Mouse (Mus musculus) thymus, adult 18-20 months (tissue): Measurements from ENCODE around the gene Fam78a.
"Not testable (repeated sequence)": the region's sequence is repeated elsewhere in the genome, so short reads cannot be mapped to it uniquely, and the experiment has no call there.

Experiments
- DNase-seq, 2 experiments: peaks; one replicate each; pipeline ENCODE4 v3.0.0; 2022; ENCODE audit warnings: mixed read lengths in 2 of 2

Fam78a gene

DNA sequence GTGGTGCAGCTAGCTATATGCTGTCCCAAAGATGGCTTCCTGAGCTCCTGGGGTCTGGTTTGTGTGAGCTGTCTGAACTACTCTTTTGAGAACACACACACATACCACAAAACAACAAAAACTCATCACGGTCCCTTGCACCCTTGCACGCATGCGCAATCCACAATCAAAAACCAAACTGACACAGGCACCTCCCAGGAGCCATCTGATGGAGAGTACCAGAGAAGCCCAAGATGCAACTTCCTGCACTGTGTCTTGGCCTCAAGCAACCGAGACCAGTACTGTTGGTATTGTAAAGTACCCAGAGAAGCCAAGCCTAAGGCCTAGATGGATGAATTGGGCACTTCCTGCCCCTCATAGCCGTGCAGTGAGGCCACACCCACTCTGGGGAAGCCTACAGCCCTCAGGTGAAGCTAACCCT, 19.3 kb downstream of the Fam78a start:
- peak; percentile 60 to 80 for DNase-seq

DNA sequence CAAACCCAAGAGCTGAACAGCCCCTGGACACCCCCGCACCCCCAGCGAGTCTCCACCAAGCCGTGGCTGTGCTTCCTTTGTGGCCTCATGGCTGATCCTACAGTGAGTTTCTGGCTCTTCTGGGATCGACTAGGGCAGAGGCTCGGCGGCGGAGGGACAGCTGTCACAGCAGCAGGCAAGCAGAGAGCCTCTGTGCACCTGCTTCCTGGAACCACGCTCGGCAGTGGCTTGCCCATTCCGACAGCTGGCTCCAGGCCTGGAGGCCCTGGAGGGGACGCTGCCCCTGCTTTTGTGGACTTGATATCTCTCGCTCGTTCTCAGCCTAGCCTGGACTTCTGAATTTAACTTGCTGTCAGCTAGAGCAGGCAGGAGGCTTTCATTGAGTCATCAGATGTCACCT, 19.7 kb downstream of the Fam78a start:
- peak; percentile 72 to 78 for DNase-seq

DNA sequence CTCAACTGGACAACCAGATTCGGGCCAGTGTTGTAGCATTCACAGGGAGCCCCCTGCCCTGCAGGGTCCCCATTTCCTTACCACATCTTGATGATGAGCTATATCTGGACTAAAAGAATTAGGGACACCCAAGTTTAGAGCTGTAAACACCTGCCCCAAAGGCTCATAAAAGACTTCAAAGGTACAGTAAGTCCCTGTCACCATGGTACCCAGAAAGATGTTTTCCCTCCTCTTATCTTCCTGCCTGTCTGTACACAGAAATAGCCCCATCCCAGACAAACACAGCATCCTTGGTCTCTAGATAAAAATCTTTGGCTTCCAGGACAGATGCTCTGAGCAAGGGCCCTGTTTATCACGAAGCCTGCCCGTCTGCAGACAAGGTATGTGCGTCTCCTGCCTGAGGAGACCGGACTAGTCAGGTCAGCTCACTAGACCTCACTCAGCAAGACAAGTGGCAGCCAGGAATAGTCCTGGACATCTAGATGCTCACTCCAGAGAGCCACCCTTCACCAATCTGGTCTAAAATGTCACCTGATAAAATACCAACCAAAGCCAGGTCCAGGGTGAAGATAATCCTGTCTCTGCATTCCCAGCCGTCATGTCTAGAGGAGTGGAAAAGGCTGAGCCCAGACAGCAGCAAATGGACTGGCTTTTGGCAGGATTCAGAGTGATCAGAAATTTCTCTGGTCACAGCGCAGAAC, 21.1 kb downstream of the Fam78a start:
- DNase-seq: no peak

DNA sequence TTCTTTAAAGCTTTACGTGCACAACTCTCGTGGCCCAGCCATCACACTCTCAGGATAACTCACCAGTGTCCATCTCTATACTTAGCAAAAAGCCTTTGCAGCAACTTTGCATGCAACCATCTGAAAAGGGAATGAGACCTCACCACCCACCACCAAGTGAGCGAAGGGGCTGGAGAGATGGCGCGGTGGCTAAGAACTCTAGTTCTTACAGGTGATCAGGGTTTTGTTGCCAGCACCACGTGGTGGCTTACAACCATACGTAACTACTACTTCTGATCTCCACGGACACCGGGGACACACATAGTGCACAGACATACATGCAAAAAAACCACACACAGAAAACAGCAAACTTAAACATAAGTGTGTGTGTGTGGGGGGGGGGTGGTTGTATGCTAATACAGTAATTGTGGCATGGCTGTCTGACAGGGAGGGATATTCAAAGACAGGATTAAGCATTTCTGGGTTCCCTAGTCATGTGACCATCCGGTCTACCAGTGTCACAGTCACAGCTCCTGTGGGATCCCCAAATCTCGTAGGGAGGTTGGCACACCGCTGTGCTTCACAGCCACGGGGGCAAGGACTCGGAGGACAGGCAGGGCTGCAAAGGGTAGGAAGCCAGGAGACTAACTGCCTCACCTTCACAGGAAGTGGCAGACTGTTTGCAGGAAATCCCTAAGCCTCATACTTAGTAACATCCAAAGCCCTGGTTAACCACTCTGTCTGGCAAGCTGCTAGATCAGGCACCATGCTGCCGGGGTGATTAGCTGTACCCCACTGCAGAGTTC, 21.8 kb downstream of the Fam78a start:
- DNase-seq: peak; percentile 63 to 86

DNA sequence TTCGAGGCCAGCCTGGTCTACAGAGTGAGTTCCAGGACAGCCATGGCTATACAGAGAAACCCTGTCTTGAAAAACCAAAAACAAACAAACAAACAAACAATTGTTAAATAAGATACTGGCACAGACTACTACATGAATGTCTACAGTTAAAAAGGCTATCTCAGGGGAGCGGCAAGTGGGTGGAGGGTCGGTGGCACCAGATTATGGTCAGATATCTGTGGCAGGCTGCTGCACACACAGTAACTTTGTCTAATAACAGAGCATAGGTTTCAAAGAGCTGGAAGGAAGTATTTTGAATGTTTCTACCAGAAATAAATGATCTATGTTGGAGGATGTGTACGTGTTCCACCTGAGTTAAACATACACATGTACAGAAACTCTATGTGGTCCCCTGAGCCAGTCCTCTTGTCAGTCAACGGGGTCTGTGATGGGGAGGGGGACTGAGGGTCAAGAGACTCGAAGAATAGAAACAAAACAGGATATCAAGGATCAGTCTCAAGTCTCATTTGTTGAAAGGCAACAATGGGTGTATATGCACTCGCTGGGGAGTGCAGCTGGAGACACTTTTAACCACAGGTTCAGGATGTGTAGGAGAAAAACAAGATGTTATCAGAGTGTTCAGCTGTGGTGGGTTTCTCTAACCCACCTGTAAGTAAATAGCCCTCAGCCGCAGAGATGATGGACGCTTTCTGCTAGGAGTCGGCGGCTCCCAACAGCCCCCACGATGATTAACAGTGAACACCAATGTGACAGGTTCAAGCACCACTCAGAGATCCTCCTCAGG, 22.7 kb downstream of the Fam78a start:
- DNase-seq: peak in 1 of 2 experiments; percentile 78

DNA sequence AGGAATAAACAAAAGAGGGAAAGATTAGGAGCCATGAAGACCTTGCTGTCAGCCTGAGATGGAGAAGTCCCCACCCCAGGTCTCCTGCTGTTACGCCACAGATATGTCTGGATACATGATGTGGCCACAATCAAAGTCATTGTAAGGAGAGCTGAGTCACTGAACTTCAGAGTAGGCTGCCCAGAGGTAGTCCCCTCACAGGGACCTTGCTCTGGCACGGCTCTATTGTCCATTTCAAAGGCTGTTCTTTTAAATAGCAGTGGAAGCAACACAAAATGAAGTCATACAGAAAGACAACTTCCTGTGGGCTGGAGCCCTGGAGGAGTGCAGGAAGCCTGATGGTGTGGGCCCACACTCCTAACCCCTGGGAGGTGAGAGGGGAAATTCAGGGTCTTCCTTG, 23.5 kb downstream of the Fam78a start:
- no peak for DNase-seq

DNA sequence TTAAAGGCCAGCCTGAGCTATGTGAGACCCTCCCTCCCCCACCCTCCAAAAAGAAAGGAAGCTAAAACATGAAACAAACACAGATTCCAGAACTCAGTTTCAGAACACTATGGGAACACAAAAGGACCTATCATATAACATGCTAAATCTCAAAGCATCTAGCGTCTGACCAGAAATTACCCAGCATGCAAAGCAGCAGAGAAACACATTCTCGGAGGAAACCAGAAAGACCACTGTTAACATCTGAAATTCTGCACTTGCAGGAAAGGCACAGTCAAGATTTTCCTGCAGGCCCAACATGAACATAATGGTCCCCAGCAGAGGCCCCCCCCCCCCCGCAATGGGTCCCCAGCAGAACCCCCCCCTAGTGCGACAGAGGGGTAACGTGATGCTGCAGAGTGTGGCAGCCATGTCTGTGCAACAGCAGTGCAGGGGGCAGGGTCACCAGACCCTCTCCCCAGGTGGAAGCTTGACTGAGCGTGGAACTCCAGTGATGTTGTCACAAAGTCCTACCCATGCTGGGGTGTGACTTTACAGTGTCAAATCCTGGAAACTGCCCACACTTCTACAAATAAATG, 24.3 kb downstream of the Fam78a start:
- no peak for DNase-seq

DNA sequence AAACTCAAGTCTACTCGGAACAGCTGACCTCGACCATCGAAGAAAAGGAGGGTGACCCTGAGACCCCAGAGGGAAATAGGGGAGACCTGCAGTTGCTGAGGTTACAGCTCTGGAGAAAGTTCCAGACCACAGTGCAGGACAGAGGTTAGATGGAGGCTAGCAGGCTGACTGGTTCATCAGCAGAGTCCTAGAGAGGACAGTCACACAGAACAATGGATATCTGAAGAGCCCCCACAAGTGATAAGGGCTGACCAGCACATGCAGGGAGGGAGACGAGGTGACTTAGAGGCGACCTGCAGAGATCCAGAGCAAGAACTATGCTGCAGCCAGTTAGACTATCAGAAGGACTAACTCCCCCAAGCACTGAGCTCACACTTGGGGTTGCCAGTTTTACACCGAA, 25.0 kb downstream of the Fam78a start:
- no peak for DNase-seq

DNA sequence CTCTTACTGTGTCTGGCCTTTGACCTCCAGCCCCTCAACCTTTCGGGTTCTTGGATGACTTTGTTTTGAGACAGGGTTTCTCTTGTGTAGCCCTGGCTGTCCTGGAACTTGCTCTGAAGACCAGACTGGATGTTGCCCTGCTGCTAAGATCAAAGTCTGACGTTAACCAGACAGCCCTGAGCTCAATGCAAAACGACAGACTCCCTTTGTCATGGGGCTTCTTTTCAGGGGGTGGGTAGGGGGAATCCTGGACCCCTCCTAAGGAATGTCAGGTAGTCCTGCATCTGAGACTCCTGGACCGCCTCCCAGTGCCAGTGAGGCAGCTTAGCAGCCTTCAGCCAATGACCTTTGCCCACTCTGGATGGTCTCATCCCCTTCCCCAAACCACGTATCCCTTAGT, 25.9 kb downstream of the Fam78a start:
- no peak for DNase-seq

DNA sequence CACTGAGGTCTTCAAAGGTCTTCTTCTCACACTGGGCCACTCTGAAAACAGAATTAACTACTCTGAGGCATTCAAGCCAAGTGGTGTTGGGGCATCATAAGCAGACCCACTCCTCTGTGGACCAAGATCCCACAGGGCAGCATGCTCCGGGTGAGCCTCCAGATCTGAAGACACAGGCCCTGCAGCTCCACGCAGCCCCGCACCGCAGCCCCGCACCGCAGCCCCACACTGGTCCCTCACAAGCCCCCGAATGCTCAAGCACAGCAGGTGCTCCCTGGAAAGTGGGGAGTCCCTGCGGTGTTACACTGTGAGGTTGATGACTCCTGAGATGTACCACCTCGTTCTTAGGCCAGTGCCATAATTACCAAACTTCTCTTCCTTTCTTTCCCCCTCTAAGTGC, 26.4 kb downstream of the Fam78a start:
- no peak for DNase-seq

DNA sequence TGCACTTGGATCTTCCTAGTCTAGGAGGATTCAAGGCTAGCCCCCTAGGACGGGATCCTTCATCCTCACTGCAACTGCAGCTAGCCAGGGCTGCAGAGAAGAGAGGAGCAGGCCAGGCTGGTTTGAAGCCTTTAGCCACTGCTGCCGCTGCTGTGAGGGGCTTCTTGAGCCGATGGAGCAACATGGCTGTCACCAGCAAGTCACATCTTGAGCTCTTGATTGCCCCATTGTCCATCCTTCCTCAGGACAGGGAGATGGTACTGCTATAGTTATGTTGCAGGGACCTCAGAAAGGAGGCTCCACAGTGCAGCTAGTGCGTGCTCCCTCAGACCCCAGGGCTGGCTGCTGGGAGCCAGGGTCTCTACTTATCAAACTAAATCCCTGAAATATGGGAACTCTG, 26.9 kb downstream of the Fam78a start:
- no peak for DNase-seq

DNA sequence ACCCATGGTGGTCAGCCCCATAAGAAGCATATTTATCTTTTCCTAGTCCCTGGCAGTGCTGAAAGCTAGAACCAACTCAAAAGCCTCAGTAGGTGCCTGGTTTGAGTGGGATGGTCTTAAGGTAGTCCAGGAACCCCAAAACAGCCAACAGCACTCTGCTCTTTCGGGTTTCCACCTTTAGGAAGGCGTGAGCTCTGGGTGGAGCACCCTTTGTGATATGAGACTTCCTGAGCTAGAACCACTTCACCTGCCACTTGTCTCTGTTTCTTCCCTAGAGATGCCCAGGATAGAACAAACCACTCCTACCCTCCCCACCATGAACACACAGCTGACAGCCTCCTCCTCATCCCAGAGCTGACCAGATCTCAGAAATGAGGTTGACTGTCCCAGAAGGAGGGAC, 27.3 kb downstream of the Fam78a start:
- peak in 1 of 2 experiments; percentile 73 for DNase-seq

DNA sequence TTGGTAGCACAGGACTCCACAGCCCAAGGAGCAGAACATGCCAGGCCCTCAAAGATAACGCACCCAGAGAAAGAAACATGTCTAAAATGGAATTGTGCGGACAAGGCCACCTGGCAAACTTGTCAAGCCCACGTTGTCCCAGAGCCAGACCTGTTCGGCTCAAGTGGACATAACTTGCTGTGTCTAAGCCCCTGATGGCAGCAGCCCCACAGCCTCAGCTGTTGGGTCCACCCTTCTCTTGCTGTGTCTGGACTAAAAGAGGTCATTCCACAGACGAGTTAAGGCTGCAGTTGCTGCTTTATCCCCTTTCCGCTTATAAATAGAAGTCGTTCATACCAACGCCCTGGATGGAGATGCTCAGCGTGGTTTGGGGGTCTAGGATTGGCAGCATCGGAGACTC, 28.1 kb downstream of the Fam78a start:
- DNase-seq: no peak

DNA sequence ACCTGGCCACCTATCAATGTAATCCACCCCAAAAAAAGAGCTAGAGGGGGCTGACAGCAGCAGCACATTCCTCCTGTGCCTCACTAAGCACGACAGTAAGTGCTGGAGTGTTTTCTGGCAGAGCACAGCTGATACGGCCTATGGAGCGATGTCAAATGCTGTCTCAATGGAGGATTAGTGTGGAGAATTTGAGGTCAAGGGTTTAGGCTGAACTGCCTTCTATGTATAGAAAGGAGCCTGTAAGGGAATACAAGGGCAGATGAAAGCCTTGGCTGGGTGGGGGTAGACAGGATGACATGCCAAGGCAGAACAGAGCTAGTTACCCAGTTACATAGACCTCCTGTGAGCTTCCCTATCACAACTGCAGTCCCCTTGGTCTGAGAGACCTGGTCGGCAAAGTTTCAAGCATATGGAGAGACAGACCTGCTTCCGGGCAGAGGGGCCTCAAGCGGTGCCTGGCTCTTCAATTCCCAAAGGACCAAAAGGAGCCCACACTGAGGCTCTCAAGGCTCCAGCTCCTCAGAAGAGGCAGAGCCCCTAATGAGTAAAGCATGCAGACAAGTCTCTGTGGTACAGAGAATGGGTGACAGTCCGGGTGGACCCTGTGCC, 29.2 kb downstream of the Fam78a start:
- peak in 1 of 2 experiments; percentile 38 for DNase-seq

DNA sequence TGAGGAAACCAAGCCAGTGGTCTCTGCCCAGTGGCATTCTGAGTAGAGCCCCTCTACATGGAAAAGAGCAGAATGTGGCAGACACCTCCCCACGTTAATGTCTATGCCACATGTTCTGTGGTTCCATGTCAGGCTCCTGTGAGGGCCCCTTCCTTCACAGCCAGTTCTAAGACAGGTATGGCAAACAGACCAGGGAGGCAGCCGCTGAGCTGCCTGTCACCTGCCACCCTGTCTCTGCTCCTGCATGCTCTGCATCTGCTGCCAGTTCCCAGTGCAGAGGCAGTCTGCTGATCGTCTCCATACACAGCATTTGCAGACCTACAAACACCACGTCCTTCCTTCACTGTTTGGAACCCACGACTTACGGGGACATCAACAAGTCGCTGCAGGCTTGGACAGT, 32.2 kb downstream of the Fam78a start:
- no peak for DNase-seq

DNA sequence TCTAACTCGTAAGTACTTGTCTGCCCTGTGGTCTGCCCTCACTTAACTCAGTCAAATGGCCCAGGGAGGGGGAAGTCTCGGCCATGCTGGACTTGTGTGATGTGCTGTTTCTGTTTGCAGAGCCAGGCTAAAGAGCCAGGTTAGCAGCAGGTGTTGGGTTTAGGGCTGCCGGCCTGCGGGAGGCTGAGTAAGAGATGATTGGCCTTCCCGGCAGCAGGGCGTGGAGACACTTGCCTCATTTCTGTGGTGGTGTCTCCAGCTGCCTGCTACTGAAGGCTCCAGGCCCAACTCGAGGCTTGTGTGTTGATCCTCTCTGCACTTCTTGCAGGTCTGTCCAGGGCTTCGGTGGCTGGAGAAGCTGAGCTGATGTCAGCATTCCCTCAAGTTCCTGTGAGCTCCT, 32.9 kb downstream of the Fam78a start:
- no peak for DNase-seq

DNA sequence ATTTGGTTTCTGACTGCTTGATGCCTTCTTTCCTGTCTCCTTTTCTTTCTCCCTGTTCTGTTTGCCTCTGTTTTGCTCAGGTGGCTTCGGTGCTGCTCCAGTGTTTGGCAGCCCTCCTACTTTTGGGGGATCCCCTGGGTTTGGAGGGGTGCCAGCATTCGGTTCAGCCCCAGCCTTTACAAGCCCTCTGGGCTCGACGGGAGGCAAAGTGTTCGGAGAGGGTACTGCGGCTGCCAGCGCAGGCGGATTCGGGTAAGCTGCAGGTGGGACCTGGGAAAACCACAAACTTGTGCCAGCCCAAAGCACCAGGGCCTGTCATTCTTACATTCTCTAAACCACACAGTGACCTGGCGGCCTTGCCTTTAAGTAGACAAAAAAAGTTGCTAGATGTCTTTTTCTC, 37.3 kb downstream of the Fam78a start:
- peak; percentile 79 to 87 for DNase-seq

DNA sequence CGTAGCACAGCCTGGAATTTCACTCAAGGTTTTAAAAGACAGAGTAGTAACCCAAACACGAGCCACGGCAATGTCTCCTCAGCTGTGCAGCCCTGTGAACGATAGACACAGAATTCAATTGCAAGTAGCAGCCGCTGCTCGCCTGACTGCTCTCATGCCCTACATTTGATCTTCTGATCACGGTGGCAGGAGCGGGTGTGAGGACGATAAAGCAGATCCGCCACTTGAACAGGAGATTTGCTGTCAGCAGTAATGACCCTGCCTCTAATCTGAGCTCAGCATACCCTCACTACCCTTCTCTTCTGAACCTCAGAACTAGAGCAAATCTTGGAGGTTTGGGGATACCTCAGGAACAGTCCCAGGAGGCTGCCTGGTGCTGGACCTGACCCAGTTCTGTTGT, 38.6 kb downstream of the Fam78a start:
- peak in 1 of 2 experiments; percentile 70 for DNase-seq

DNA sequence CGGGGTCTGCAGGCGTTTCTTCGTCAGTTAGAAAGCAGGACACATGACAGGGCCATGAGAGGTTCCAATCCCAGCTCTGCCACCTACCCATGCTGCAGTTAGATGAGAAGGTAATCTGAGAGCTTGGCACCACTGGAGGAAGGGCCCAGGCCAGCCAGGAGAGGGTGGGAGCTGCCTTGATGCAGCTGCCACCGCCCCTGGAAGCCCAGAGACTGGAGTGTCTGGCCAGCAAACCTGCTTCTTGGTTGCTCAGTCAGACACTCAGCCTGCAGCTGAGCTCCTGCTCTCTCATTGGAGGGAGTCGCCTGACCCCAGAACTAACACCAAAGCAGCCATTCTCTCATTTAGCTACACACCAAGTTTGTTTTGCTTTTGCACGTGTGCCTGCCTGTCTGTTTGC, 39.3 kb downstream of the Fam78a start:
- no peak for DNase-seq

DNA sequence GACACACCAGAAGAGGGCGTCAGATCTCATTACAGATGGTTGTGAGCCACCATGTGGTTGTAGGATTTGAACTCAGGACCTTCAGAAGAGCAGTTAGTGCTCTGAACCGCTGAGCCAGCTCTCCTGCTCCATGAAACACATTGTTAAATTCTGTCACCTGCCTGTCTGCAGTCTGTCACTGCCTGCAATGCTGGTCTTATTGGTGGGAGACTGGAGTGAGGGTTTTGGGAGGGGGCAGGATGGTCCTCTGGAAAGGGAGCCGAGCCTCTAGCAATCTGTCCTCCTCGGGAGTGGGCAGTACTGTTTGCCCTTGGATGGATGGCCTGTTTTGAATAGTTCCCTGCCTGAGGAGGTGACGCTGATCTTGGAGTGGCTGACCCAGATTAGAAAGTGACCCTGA, 40.8 kb downstream of the Fam78a start:
- no peak for DNase-seq

DNA sequence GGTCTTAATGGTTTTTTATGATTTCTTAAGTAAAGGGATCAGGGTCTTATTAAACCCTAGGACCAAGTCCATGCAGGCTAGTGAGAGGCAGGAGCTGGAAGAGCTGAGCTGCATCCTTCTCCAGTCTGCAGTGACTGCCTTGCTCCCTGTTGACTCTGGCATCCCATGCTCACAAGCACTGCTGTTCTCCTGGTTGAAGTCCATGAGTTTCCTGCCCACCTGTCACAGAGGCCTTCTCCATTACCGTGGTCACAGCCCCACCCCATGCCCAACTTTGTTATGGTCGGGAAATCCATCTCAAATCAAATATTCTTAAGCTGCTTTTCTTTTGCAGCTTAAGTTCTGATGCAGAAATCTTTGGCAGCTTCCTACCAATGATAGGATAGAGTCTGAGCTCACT, 43.6 kb downstream of the Fam78a start:
- DNase-seq: no peak

DNA sequence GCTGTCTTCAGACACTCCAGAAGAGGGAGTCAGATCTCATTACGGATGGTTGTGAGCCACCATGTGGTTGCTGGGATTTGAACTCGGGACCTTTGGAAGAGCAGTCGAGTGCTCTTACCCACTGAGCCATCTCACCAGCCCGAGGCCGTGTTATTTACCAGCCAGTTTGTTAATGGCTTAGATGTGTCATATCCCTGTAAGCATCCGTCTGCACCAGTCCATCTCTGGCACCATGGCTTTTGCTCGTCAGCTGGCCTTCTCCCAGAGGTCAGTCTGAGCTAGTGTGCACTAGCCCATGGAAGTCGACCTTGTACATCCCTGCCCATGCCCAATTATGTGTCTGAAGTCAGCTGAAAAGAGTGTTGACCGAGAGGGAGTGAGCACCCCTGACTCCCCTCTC, 44.0 kb downstream of the Fam78a start:
- not testable (repeated sequence) for DNase-seq

DNA sequence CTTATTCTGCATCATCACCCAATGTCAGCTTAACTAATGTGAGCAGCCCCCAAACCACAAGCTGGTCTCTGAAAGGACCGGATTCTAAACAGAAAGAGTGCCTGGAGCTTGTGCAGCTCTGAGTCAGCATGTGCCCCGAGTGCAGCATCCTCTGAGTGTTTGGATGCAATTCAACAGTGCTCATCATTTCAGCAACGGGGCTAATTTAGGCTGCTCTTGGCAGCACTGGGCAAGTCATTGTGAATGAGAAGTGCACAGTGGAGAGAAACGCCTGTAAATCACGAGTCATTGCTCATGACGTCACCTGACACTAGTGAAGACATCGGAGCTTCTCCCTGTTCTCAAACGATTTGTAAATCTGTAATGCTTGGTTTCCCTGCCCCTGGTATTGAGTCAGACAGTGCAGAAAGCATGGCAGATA, 46.0 kb downstream of the Fam78a start:
- no peak for DNase-seq
